Mouse (Mus musculus) heart, embryonic 11.5 days (tissue): ENCODE measurements at regions not wholly inside any gene's neighbourhood (a gene's known extent, or its start where the extent isn't known, plus 50 kb on each side); places are given as distances from the start of the nearest gene placed in this dataset.

ENCODE experiments used
- ATAC-seq: fragments of 200-750 bp; cut with Nextera tagmentation; replicated peaks from 2 replicates; pipeline ENCODE4 v1.8.0; 2017; ENCODE audit warnings: moderate library complexity; ENCODE audit not compliant: insufficient number of reproducible peaks, low FRiP score, low TSS enrichment
- H3K27ac ChIP-seq: fragments of 300-500 bp; sonication (generic); 2 replicates; pipeline ENCODE4 v1.5.1; 2014; ENCODE audit warnings: mild to moderate bottlenecking, low read depth, low read length
- H3K27me3 ChIP-seq: fragments of 300-500 bp; sonication (generic); 2 replicates; pipeline ENCODE4 v1.6.1; 2014; ENCODE audit warnings: mild to moderate bottlenecking, low read length, mixed read lengths; ENCODE audit not compliant: control insufficient read depth, insufficient read depth
- H3K36me3 ChIP-seq: fragments of 300-500 bp; sonication (generic); 2 replicates; pipeline ENCODE4 v1.6.1; 2014; ENCODE audit warnings: mild to moderate bottlenecking, low read length, moderate library complexity, mixed read lengths; ENCODE audit not compliant: control insufficient read depth, insufficient read depth
- H3K4me1 ChIP-seq: fragments of 300-500 bp; sonication (generic); 2 replicates; pipeline ENCODE4 v1.6.1; 2014; ENCODE audit warnings: low read length; ENCODE audit not compliant: control insufficient read depth, insufficient read depth
- H3K4me2 ChIP-seq: fragments of 300-500 bp; sonication (generic); 2 replicates; pipeline ENCODE4 v1.6.1; 2014; ENCODE audit warnings: mild to moderate bottlenecking, moderate library complexity
- H3K4me3 ChIP-seq: fragments of 300-500 bp; sonication (generic); 2 replicates; pipeline ENCODE4 v1.5.1; 2014; ENCODE audit warnings: low read depth, low read length
- H3K9ac ChIP-seq: fragments of 300-500 bp; sonication (generic); 2 replicates; pipeline ENCODE4 v1.6.1; 2014; ENCODE audit warnings: mild to moderate bottlenecking, low read depth, low read length, moderate library complexity
- H3K9me3 ChIP-seq: fragments of 300-500 bp; sonication (generic); replicated peaks from 2 replicates; pipeline ENCODE4 v1.6.1; 2016; ENCODE audit warnings: low read length; ENCODE audit not compliant: control insufficient read depth
- WGBS: fragments of 180-500 bp; shearing (Covaris S2); extraction: QIAGEN DNeasy Blood & Tissue Kit; methylation state at CpG from one replicate; pipeline ENCODE4 v1.1.7; 2014; ENCODE audit not compliant: insufficient replicate concordance; 5-methylcytosine and 5-hydroxymethylcytosine counted together

GRCm38 (mm10) chr17:94165305-94165860, 584.4 kb downstream of the Mettl4 start:
- Histone ChIP-seq H3K27ac (no peak overlapping the region), H3K4me1 (no peaks in the 10 kb centered on the region), H3K27me3 (no peaks in the 10 kb centered on the region), H3K4me2 (no peak overlapping the region), H3K4me3 (no peak overlapping the region), H3K9me3 (no peaks in the 10 kb centered on the region), H3K9ac (no peak overlapping the region), H3K36me3 (no peaks in the 10 kb centered on the region)
- WGBS = 77% methylated on average over 2 of the region's 2 CpGs
- ATAC-seq = no peak

- no peak for ATAC-seq
- Histone ChIP-seq H3K4me3 (no peak overlapping the region), H3K27ac (no peak overlapping the region), H3K27me3 (no peaks in the 10 kb centered on the region), H3K4me2 (no peak overlapping the region), H3K9ac (no peak overlapping the region), H3K36me3 (no peaks in the 10 kb centered on the region), H3K9me3 (no peaks in the 10 kb centered on the region), H3K4me1 (no peaks in the 10 kb centered on the region)
Measured at GRCm38 (mm10) chr17:94144298-94144697, 605.5 kb downstream of the Mettl4 start.

- no peak for ATAC-seq
- H3K4me2 ChIP-seq = no peak overlapping the region
- no peak overlapping the region for H3K4me3 ChIP-seq
- no peaks in the 10 kb centered on the region for H3K4me1 ChIP-seq
- no peaks in the 10 kb centered on the region for H3K9me3 ChIP-seq
- H3K9ac ChIP-seq = no peak overlapping the region
- no peak overlapping the region for H3K27ac ChIP-seq
- H3K36me3 ChIP-seq = no peaks in the 10 kb centered on the region
- no peaks in the 10 kb centered on the region for H3K27me3 ChIP-seq
Measured at GRCm38 (mm10) chr17:94133201-94133600, 616.6 kb downstream of the Mettl4 start.

GRCm38 (mm10) chr17:94093984-94094660, 655.7 kb downstream of the Mettl4 start:
- H3K27ac ChIP-seq = no peak overlapping the region
- H3K4me2 ChIP-seq = no peak overlapping the region
- no peaks in the 10 kb centered on the region for H3K36me3 ChIP-seq
- ATAC-seq = no peak
- H3K27me3 ChIP-seq = no peaks in the 10 kb centered on the region
- 70% methylated on average over 4 of the region's 4 CpGs for WGBS
- H3K9me3 ChIP-seq = no peaks in the 10 kb centered on the region
- H3K4me3 ChIP-seq = no peak overlapping the region
- no peak overlapping the region for H3K9ac ChIP-seq
- no peaks in the 10 kb centered on the region for H3K4me1 ChIP-seq

- H3K9me3 ChIP-seq = no peaks in the 10 kb centered on the region
- H3K27me3 ChIP-seq = no peaks in the 10 kb centered on the region
- H3K4me1 ChIP-seq = no peaks in the 10 kb centered on the region
- ATAC-seq = no peak
- H3K27ac ChIP-seq = no peak overlapping the region
- no peak overlapping the region for H3K4me2 ChIP-seq
- 73% methylated on average over 3 of the region's 3 CpGs for WGBS
- H3K36me3 ChIP-seq = no peaks in the 10 kb centered on the region
- no peak overlapping the region for H3K4me3 ChIP-seq
- H3K9ac ChIP-seq = no peak overlapping the region
Measured at GRCm38 (mm10) chr17:94054436-94055060, 695.3 kb downstream of the Mettl4 start.

GRCm38 (mm10) chr17:94048475-94048874, 701.3 kb downstream of the Mettl4 start:
- Histone ChIP-seq H3K27me3 (no peaks in the 10 kb centered on the region), H3K4me2 (no peak overlapping the region), H3K27ac (no peak overlapping the region), H3K4me1 (no peaks in the 10 kb centered on the region), H3K9ac (no peak overlapping the region), H3K36me3 (no peaks in the 10 kb centered on the region), H3K9me3 (no peaks in the 10 kb centered on the region), H3K4me3 (no peak overlapping the region)
- 0 out of 2 replicates have a peak, but pooled peaks have one; percentile 18 for ATAC-seq
- WGBS = 83% methylated on average over 2 of the region's 2 CpGs

- H3K27me3 ChIP-seq = no peaks in the 10 kb centered on the region
- no peaks in the 10 kb centered on the region for H3K4me1 ChIP-seq
- no peak overlapping the region for H3K4me3 ChIP-seq
- H3K4me2 ChIP-seq = no peak overlapping the region
- ATAC-seq = no peak
- no peak overlapping the region for H3K9ac ChIP-seq
- 74% methylated on average over 5 of the region's 5 CpGs for WGBS
- no peaks in the 10 kb centered on the region for H3K9me3 ChIP-seq
- H3K27ac ChIP-seq = no peak overlapping the region
- no peaks in the 10 kb centered on the region for H3K36me3 ChIP-seq
Measured at GRCm38 (mm10) chr17:94038221-94038620, 711.6 kb downstream of the Mettl4 start.

GRCm38 (mm10) chr17:94012386-94012785, 737.4 kb downstream of the Mettl4 start:
- WGBS = 80% methylated on average over 2 of the region's 2 CpGs
- no peak overlapping the region for H3K4me3 ChIP-seq
- ATAC-seq = no peak
- no peak overlapping the region for H3K27ac ChIP-seq
- H3K4me1 ChIP-seq = no peaks in the 10 kb centered on the region
- H3K9me3 ChIP-seq = no peaks in the 10 kb centered on the region
- no peaks in the 10 kb centered on the region for H3K27me3 ChIP-seq
- H3K36me3 ChIP-seq = no peaks in the 10 kb centered on the region
- no peak overlapping the region for H3K4me2 ChIP-seq
- no peak overlapping the region for H3K9ac ChIP-seq

GRCm38 (mm10) chr17:94002095-94002494, 747.7 kb downstream of the Mettl4 start:
- ATAC-seq = no peak
- Histone ChIP-seq H3K4me3 (no peak overlapping the region), H3K4me1 (no peaks in the 10 kb centered on the region), H3K9ac (no peak overlapping the region), H3K27ac (no peak overlapping the region), H3K4me2 (no peak overlapping the region), H3K9me3 (no peaks in the 10 kb centered on the region), H3K27me3 (no peaks in the 10 kb centered on the region), H3K36me3 (no peaks in the 10 kb centered on the region)
- WGBS = 74% methylated on average over 4 of the region's 4 CpGs
